Mouse (Mus musculus) gonadal fat pad, adult 2 months (tissue): Measurements from ENCODE around the gene Pate2. TPM values are rescaled to one million over a fixed set of nuclear protein-coding genes. Genes with fewer than 3 reads are reported as not detected.
"Not testable (repeated sequence)": the region's sequence is repeated elsewhere in the genome, so short reads cannot be mapped to it uniquely, and the experiment has no call there.

Source experiments
- DNase-seq: peaks from one replicate; pipeline ENCODE4 v3.0.0-alpha.2; 2012; ENCODE audit warnings: low read depth
- polyA plus RNA-seq: library from polyadenylated mRNA; depleted of rRNA; stranded (reverse); fragments of >200 nt; gene quantifications from 2 replicates; pipeline ENCODE4 v1.2.3, GENCODE M21; 2012

The Pate2 gene
- polyA plus RNA-seq, 1 experiment: 40.8 TPM

- no peak for DNase-seq
These were observed 13.5 kb upstream of the Pate2 start for GRCm38 (mm10) chr9:35556494-35557102.

- DNase-seq: no peak
These were observed 11.7 kb upstream of the Pate2 start, which contains the start of the genes Ddx25 and Pus3 for GRCm38 (mm10) chr9:35558257-35559008. Gene Ddx25, minus strand, starts transcription at chr9:35558528. Gene Pus3, plus strand, starts transcription at chr9:35558595.

- no peak for DNase-seq
These were observed 10.8 kb upstream of the Pate2 start for GRCm38 (mm10) chr9:35559009-35559890.

GRCm38 (mm10) chr9:35561076-35561475, 9.0 kb upstream of the Pate2 start:
- DNase-seq: no peak

- DNase-seq: no peak
These were observed 8.5 kb upstream of the Pate2 start for GRCm38 (mm10) chr9:35561583-35561982.

GRCm38 (mm10) chr9:35564536-35565240, 5.4 kb upstream of the Pate2 start:
- no peak for DNase-seq

GRCm38 (mm10) chr9:35567995-35568394, 2.1 kb upstream of the Pate2 start:
- DNase-seq: no peak

- no peak for DNase-seq
These were observed 579 bp downstream of the Pate2 start for GRCm38 (mm10) chr9:35570663-35571062.

- DNase-seq: no peak
These were observed 4.3 kb downstream of the Pate2 start for GRCm38 (mm10) chr9:35574416-35574815.

- DNase-seq: no peak
These were observed 17.6 kb downstream of the Pate2 start for GRCm38 (mm10) chr9:35587674-35588073.

GRCm38 (mm10) chr9:35592903-35593302, 22.8 kb downstream of the Pate2 start:
- DNase-seq: no peak

- no peak for DNase-seq
These were observed 37.7 kb downstream of the Pate2 start for GRCm38 (mm10) chr9:35607647-35608405.

- DNase-seq: no peak
These were observed 41.8 kb downstream of the Pate2 start, which contains the start of gene Pate4 for GRCm38 (mm10) chr9:35611841-35612240. Gene Pate4, minus strand, starts transcription at chr9:35611941.

GRCm38 (mm10) chr9:35614005-35614404, 43.9 kb downstream of the Pate2 start:
- no peak for DNase-seq

- not testable (repeated sequence) for DNase-seq
These were observed 46.7 kb downstream of the Pate2 start for GRCm38 (mm10) chr9:35616784-35617183.

- DNase-seq: no peak
These were observed 62.9 kb downstream of the Pate2 start for GRCm38 (mm10) chr9:35632981-35633380.

GRCm38 (mm10) chr9:35648102-35648501, 78.0 kb downstream of the Pate2 start, which contains the start of gene Pate3:
Gene Pate3, minus strand, starts transcription at chr9:35648202.
- DNase-seq: no peak

GRCm38 (mm10) chr9:35673557-35673956, 103.5 kb downstream of the Pate2 start:
- DNase-seq: no peak

- DNase-seq: peak; percentile 63
These were observed 116.9 kb downstream of the Pate2 start, which contains the start of gene Pate1 for GRCm38 (mm10) chr9:35687013-35687412. Gene Pate1, minus strand, starts transcription at chr9:35687390.

GRCm38 (mm10) chr9:35691924-35692323, 121.8 kb downstream of the Pate2 start:
- no peak for DNase-seq

GRCm38 (mm10) chr9:35707265-35707664, 137.2 kb downstream of the Pate2 start:
- DNase-seq: no peak
